Mouse (Mus musculus): ENCODE measurements around the gene Zfp869.
"Not testable (repeated sequence)": the region's sequence is repeated elsewhere in the genome, so short reads cannot be mapped to it uniquely, and the experiment has no call there.

Zfp869 gene

GRCm38 (mm10) chr8:69710624-69711023, at the start of gene Zfp869:
Zfp869 (minus strand) TSS chr8:69710724.
- not testable (repeated sequence) for DNase-seq (ENCODE audit: low read depth, low spot score)

GRCm38 (mm10) chr8:69758316-69758715, 47.8 kb upstream of the Zfp869 start:
- DNase-seq (ENCODE audit: low read depth, low spot score): no peak

GRCm38 (mm10) chr8:69752437-69752836, 41.9 kb upstream of the Zfp869 start:
- DNase-seq (ENCODE audit: low read depth, low spot score): no peak

- DNase-seq (ENCODE audit: low read depth, low spot score): peak; percentile 97
Observed at GRCm38 (mm10) chr8:69749544-69750454, 39.3 kb upstream of the Zfp869 start, which contains the start of gene Zfp963. Zfp963 (minus strand) TSS chr8:69749970.

GRCm38 (mm10) chr8:69741231-69741630, 30.7 kb upstream of the Zfp869 start:
- peak; percentile 21 for DNase-seq (ENCODE audit: low read depth, low spot score)

GRCm38 (mm10) chr8:69740763-69741162, 30.2 kb upstream of the Zfp869 start:
- DNase-seq (ENCODE audit: low read depth, low spot score): no peak

- no peak for DNase-seq (ENCODE audit: low read depth, low spot score)
Observed at GRCm38 (mm10) chr8:69735495-69735894, 25.0 kb upstream of the Zfp869 start.

GRCm38 (mm10) chr8:69717232-69717580, 6.7 kb upstream of the Zfp869 start:
- no peak for DNase-seq (ENCODE audit: low read depth, low spot score)

- peak; percentile 98 for DNase-seq (ENCODE audit: low read depth, low spot score)
Observed at GRCm38 (mm10) chr8:69716403-69717231, 6.1 kb upstream of the Zfp869 start.

GRCm38 (mm10) chr8:69715366-69715765, 4.8 kb upstream of the Zfp869 start:
- DNase-seq (ENCODE audit: low read depth, low spot score): no peak

- DNase-seq (ENCODE audit: low read depth, low spot score): no peak
Observed at GRCm38 (mm10) chr8:69713516-69713915, 3.0 kb upstream of the Zfp869 start.

GRCm38 (mm10) chr8:69701810-69702209, 8.7 kb downstream of the Zfp869 start:
- no peak for DNase-seq (ENCODE audit: low read depth, low spot score)

GRCm38 (mm10) chr8:69665051-69665450, 45.5 kb downstream of the Zfp869 start:
- DNase-seq (ENCODE audit: low read depth, low spot score): not testable (repeated sequence)

- no peak for DNase-seq (ENCODE audit: low read depth, low spot score)
Observed at GRCm38 (mm10) chr8:69661294-69661693, 49.2 kb downstream of the Zfp869 start.
